11 mouse cellular contexts compared by ENCODE assay signal in the genomic region with DNA sequence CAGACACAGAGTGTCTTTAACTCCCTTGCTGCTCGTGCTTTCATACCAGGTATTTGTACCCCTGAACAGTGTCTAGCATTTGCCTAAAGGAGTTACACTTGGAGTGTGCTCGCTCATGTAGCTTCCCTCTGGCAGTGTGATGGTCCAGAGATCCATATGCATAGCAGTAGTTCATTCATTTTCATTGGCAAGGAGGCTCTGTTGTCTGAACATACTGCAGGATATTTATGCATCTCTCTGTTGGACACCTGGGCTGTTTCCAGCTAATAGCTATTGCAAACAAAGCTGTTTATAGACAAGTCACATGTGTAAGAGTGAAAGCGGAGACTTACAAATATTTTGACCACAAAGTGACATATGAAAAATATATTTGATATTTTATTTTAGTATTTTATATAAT.
DNase-seq lines count a peak whose midpoint lies in the region; TF ChIP-seq lines count a peak whose summit lies in the region.
"Had no signal": no experiment of that assay in that cellular context is flagged by ENCODE, and none has a peak within 500 bp of the region (broad histone marks: within the 10 kb centered on the region; RNA-seq: fewer than 3 reads in every experiment).

No protein-coding gene starts in this region.

- DNase-seq in left cerebral cortex, postnatal 4 days: peak; percentile 51
- DNase-seq in left cerebral cortex, postnatal 36 days (ENCODE audit: low spot score in 2 of 2): no peak
- peak; percentile 69 for DNase-seq in brain, embryonic 14.5 days (ENCODE audit: low read depth)
- DNase-seq in cerebellum, adult 18-20 months: peak; percentile 60 to 71
- DNase-seq in cerebellum, postnatal 25 days: peak; percentile 49 to 77
- no peak for DNase-seq in retina, postnatal 1 day
- DNase-seq in adrenal gland, postnatal 4 days (ENCODE audit: low spot score in 2 of 2): no peak
- DNase-seq: adrenal gland, postnatal 10 days; forebrain, postnatal 0 days; kidney, adult 11 months; thymus, postnatal 25 days had no signal

- intact Hi-C loops in left cerebral cortex, postnatal 4 days (cut with DNase I): no loop called here
- intact Hi-C loops in left cerebral cortex, postnatal 36 days (cut with DNase I): no loop called here

- TF ChIP-seq CTCF in brain, embryonic 14.5 days (IDR thresholded peaks at IDR 0.05; ENCODE audit: borderline replicate concordance, extremely low read depth, insufficient read depth, insufficient read length): no peak

- no peak for TF ChIP-seq POLR2A in brain, embryonic 14.5 days (IDR thresholded peaks at IDR 0.05; ENCODE audit: borderline replicate concordance, extremely low read depth, insufficient read depth, insufficient read length, poor library complexity, severe bottlenecking)

Comparison
In these comparisons a context has a peak if more than half of its experiments do, and no peak if none do; other contexts are left out.
1. DNase-seq: peak in left cerebral cortex, postnatal 4 days (single experiment), brain, embryonic 14.5 days (single experiment), cerebellum, adult 18-20 months (2 of 2) and cerebellum, postnatal 25 days (2 of 2); none in left cerebral cortex, postnatal 36 days (0 of 2), retina, postnatal 1 day (single experiment) and adrenal gland, postnatal 4 days (0 of 2).